Mouse (Mus musculus) embryonic facial prominence, embryonic 11.5 days (tissue): ENCODE data around the gene Atxn1l. TPM values are rescaled to one million over a fixed set of nuclear protein-coding genes. Genes with fewer than 3 reads are reported as not detected.
A peak's percentile ranks its signal among the peaks of the same experiment; 100 is the strongest.

Experiments
- ATAC-seq: fragments of 200-750 bp; cut with Nextera tagmentation; replicated peaks from 2 replicates; pipeline ENCODE4 v1.8.0; 2017; ENCODE audit warnings: low read depth; ENCODE audit not compliant: insufficient number of reproducible peaks, low FRiP score, low TSS enrichment
- DNase-seq: peaks from one replicate; pipeline ENCODE4 v3.0.0-alpha.2; 2015; ENCODE audit warnings: low spot score
- H3K27ac ChIP-seq: fragments of 300-500 bp; sonication (generic); replicated peaks from 2 replicates; pipeline ENCODE4 v1.5.1; 2014; ENCODE audit warnings: mild to moderate bottlenecking, low read depth, low read length, control low read depth
- H3K27me3 ChIP-seq: fragments of 300-500 bp; sonication (generic); 2 replicates; pipeline ENCODE4 v1.6.1; 2014; ENCODE audit warnings: mild to moderate bottlenecking, low read length, moderate library complexity, mixed read lengths; ENCODE audit not compliant: control insufficient read depth, insufficient read depth
- H3K36me3 ChIP-seq: fragments of 300-500 bp; sonication (generic); replicated peaks from 2 replicates; pipeline ENCODE4 v1.6.1; 2014; ENCODE audit warnings: low read depth, mild to moderate bottlenecking, low read length, moderate library complexity, mixed read lengths; ENCODE audit not compliant: control insufficient read depth, insufficient read depth
- H3K4me1 ChIP-seq: fragments of 300-500 bp; sonication (generic); 2 replicates; pipeline ENCODE4 v1.6.1; 2014; ENCODE audit warnings: low read length, mixed read lengths; ENCODE audit not compliant: control insufficient read depth, insufficient read depth
- H3K4me2 ChIP-seq: fragments of 300-500 bp; sonication (generic); 2 replicates; pipeline ENCODE4 v1.6.1; 2014; ENCODE audit warnings: low read depth, mild to moderate bottlenecking, control low read depth, low read length, moderate library complexity
- H3K4me3 ChIP-seq: fragments of 300-500 bp; sonication (generic); 2 replicates; pipeline ENCODE4 v1.5.1; 2014; ENCODE audit warnings: low read depth, low read length, control low read depth
- H3K9ac ChIP-seq: fragments of 300-500 bp; sonication (generic); replicated peaks from 2 replicates; pipeline ENCODE4 v1.6.1; 2014; ENCODE audit warnings: mild to moderate bottlenecking, control low read depth, low read length
- H3K9me3 ChIP-seq: fragments of 300-500 bp; sonication (generic); replicated peaks from 2 replicates; pipeline ENCODE4 v1.6.1; 2016; ENCODE audit warnings: mild to moderate bottlenecking, low read length, inconsistent platforms, mixed read lengths; ENCODE audit not compliant: control insufficient read depth
- WGBS: fragments of 180-500 bp; shearing (Covaris S2); extraction: QIAGEN DNeasy Blood & Tissue Kit; methylation state at CpG from one replicate; pipeline ENCODE4 v1.1.7; 2014; 5-methylcytosine and 5-hydroxymethylcytosine counted together
- polyA plus RNA-seq: library from polyadenylated mRNA; unstranded; fragments of >200 nt; fragmentation: Nextera tagmentation; extraction: Ambion mirVana; gene quantifications from 2 replicates; pipeline ENCODE4 v1.2.1, GENCODE M21; 2014

The Atxn1l gene
- polyA plus RNA-seq, 1 experiment from 2014 or later, result 6.0 TPM

DNA sequence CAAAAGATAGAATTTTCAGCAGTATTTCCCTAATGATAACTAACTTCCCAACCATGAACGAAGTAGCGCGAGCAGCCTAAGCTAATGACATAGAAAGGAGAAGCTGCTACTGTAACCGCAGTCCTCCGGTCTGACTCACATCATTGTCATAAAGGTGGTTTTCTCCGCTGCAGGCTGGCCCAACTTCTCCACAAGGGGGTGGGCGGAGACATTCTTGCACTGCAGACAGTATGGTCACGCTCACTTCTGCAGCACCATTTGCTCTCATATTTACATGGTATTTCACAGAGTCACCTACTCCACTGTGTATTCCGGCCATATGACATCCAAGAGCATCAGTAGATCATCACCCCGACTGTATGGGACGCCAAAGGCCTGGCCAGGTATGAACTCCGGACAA is 13.2 kb upstream of the Atxn1l start:
- ATAC-seq (no peak), DNase-seq (no peak)
- Histone ChIP-seq H3K36me3 (no peaks in the 10 kb centered on the region), H3K4me3 (no peak overlapping the region), H3K27ac (no peak overlapping the region), H3K27me3 (no peaks in the 10 kb centered on the region), H3K4me1 (no peaks in the 10 kb centered on the region), H3K9ac (no peak overlapping the region), H3K4me2 (no peak overlapping the region), H3K9me3 (no peaks in the 10 kb centered on the region)
- 81% methylated on average over 12 of the region's 12 CpGs for WGBS

DNA sequence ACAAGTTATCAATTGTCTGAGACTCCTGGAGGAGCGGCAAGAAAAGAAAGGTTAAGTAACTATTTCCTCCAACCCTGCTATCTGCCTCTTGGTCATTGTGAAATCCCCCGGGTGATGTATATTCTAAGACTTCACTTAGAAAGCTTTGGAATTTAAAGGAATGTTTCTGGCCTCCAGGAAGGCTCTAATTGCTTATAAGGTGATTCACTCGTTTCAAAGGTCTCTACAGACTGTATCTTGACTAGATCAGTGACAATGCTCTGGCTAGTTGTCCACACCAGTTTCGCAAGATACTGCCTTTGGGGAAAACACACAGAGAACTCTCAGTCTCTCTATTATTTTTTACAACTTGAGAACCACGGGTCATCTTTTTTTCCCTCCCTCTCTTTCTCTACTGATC is 12.7 kb upstream of the Atxn1l start:
- Histone ChIP-seq H3K4me3 (no peak overlapping the region), H3K9me3 (no peaks in the 10 kb centered on the region), H3K4me1 (no peaks in the 10 kb centered on the region), H3K4me2 (no peak overlapping the region), H3K36me3 (no peaks in the 10 kb centered on the region), H3K27ac (no peak overlapping the region), H3K27me3 (no peaks in the 10 kb centered on the region), H3K9ac (no peak overlapping the region)
- ATAC-seq (no peak), DNase-seq (no peak)
- WGBS, result 60% methylated on average over 5 of the region's 5 CpGs

DNA sequence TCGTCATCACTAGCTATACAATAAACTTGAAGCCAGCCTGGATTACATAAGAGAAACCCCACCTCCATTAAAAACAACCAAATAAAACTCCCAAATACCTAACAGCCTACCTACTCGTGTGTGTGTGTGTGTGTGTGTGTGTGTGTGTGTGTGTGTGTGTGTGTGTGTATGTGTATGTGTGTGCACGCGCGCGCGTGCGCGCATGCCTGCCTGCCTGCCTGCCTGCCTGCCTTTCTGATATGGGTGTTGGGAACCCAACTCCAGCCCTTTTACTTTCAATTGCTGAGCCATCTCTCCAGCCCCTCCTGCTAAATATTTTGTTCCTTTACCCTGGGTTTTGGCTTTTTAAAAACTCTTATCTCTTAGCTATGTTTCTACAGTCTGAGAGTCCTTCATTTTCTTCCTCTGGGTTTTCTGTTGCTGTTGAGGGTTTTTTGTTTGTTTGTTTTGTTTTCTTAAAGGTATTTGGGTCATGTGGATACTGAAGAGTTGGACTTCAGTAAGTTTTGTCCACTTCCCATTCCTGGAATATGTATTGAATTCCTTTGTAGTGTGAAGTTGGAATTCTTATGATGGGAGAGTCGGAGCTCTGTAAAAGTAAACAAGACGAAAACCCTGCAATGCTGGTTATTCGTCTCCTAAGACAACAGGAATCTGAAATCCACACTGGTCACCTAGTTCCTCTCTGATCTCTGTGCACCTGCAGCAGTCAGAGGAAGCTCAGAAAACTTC is 10.1 kb upstream of the Atxn1l start:
- Histone ChIP-seq H3K4me2 (no peak overlapping the region), H3K9ac (no peak overlapping the region), H3K27me3 (no peaks in the 10 kb centered on the region), H3K4me1 (no peaks in the 10 kb centered on the region), H3K27ac (no peak overlapping the region), H3K9me3 (no peaks in the 10 kb centered on the region), H3K4me3 (no peak overlapping the region), H3K36me3 (no peaks in the 10 kb centered on the region)
- no peak for ATAC-seq
- WGBS, result 86% methylated on average over 12 of the region's 12 CpGs
- DNase-seq, result no peak

DNA sequence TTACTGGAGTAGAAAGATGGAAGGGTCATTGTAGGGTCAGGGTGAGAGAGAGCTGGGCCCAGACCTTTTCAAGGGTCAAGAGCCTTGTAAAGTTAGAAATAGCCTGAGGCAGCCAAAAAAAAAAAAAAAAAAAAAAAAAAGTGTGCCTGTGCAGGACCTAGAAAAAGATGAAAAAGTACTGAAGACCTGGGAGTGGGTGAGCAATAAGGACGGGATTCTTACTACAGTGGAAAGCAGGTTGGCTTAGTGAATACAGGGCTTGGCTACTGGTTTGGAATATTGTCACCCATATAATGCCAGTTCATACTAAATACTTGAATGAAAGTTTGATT is 476 bp upstream of the Atxn1l start:
- no peak; the same call in 1 of the 2 replicates for ATAC-seq
- Histone ChIP-seq H3K9ac (no peak overlapping the region), H3K9me3 (no peaks in the 10 kb centered on the region), H3K4me1 (no peaks in the 10 kb centered on the region), H3K27ac (no peak overlapping the region), H3K4me2 (peak overlapping the region; percentile 24), H3K36me3 (peaks cover 4% of the 10 kb centered on the region), H3K4me3 (no peak overlapping the region; the same call in 1 of the 2 replicates), H3K27me3 (no peaks in the 10 kb centered on the region)
- WGBS, result 80% methylated on average over 1 of the region's 1 CpGs
- DNase-seq, result no peak

DNA sequence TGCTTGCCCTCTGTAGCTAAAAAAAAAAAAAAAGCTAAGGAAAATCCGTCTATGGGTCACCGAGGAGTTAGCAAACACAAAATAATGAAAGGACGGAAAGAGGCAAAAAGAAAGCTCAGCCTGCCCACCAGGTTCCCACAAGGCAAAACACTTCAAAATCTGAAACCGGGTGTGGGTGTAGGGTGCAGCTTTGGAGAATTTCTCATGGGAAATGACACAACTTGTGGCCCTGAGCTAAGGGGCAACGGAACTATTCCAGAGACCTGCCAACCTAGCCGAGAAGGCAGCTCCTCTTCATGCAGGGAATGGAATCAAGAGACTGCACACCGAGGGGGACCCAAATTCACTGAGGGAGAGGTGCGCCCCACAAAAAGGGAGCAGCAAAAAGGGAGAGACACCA is 720 bp downstream of the Atxn1l start:
- no peaks in the 10 kb centered on the region for H3K4me1 ChIP-seq
- ATAC-seq (peak; percentile 21; the same call in 1 of the 2 replicates), DNase-seq (no peak)
- no peaks in the 10 kb centered on the region for H3K27me3 ChIP-seq
- whole genome bisulfite sequencing, result 9% methylated on average over 8 of the region's 8 CpGs
- H3K9me3 ChIP-seq, result no peaks in the 10 kb centered on the region
- peak overlapping the region; percentile 94 for H3K9ac ChIP-seq
- peak overlapping the region; percentile 91 for H3K4me3 ChIP-seq
- H3K36me3 ChIP-seq, result peaks cover 6% of the 10 kb centered on the region
- H3K4me2 ChIP-seq, result peak overlapping the region; percentile 86
- H3K27ac ChIP-seq, result no peak overlapping the region

DNA sequence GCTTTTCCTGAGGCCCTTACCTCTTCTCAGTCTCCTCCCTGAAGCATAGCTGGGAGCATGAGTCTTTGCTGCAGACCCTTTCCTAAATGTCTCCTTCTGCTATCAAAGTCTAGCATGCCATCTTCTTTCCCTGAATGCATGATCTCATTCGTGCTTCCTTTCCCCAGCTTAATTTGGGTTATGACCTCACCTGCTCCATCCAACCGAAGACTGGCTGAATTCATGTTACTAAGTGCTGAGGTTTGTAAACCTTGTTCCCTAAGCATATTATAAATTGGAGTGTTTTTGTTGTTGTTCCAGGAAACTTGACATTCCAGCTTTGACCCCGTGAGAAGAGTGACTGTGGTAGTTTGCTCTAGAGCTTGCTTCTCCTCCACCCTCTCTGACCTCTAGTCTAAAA is 3.5 kb downstream of the Atxn1l start:
- no peaks in the 10 kb centered on the region for H3K9me3 ChIP-seq
- ATAC-seq, result no peak
- peaks cover 6% of the 10 kb centered on the region for H3K36me3 ChIP-seq
- no peaks in the 10 kb centered on the region for H3K27me3 ChIP-seq
- no peak overlapping the region for H3K27ac ChIP-seq
- no peak overlapping the region for H3K4me2 ChIP-seq
- DNase-seq, result no peak
- 91% methylated on average over 3 of the region's 3 CpGs for WGBS
- H3K4me3 ChIP-seq, result no peak overlapping the region
- H3K9ac ChIP-seq, result no peak overlapping the region
- H3K4me1 ChIP-seq, result no peaks in the 10 kb centered on the region

DNA sequence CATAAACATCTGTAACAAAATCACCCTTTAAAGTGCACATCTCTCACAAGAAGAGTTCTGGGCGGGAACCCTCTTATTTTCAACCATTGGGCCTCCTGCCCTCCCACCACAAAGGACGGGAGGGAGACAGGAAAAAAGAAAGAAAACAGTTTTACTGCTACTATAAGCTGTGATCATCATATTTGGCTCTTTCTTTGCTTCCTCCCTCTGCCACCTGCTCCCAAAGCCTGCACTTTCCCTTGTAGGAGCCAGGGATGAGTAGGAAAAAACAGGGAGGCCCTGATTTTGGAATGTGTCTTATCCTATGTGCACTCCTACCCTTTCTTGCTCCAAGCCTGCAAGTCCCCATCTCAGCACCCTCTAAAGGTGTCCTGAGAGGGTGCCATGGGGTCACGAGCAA is 6.5 kb downstream of the Atxn1l start:
- H3K27ac ChIP-seq, result no peak overlapping the region
- 86% methylated on average over 3 of the region's 3 CpGs for WGBS

DNA sequence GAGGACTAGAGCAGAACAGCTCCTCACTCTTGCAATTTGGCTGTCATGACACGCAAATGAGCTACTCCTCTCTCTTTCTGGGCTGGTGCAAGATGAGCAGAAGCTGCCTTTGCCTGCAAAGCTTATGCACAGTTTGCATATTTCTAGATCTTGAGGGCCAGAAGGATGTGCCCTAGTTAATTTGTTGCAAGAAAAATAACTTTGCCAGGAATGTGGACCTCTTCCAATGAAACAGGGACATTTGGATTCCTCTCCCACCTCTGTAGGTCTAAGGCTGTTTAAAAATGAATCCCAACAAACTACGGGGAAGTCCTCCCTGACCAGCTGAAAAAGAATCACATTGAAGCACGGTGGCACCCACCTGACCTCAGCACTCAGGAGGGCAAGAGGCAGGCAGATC is 12.4 kb downstream of the Atxn1l start:
- Histone ChIP-seq H3K4me1 (no peaks in the 10 kb centered on the region), H3K9ac (no peak overlapping the region), H3K36me3 (peaks cover 36% of the 10 kb centered on the region), H3K4me2 (no peak overlapping the region), H3K27me3 (no peaks in the 10 kb centered on the region), H3K9me3 (no peaks in the 10 kb centered on the region), H3K27ac (no peak overlapping the region), H3K4me3 (no peak overlapping the region)
- 89% methylated on average over 3 of the region's 3 CpGs for WGBS
- ATAC-seq, result no peak
- DNase-seq, result no peak

More for the DNA sequence above, 6.5 kb downstream of the Atxn1l start:
- H3K9me3 ChIP-seq, result no peaks in the 10 kb centered on the region
- ATAC-seq, result no peak
- peaks cover 8% of the 10 kb centered on the region for H3K36me3 ChIP-seq
- no peak overlapping the region for H3K4me3 ChIP-seq
- H3K9ac ChIP-seq, result no peak overlapping the region
- DNase-seq, result no peak
- no peaks in the 10 kb centered on the region for H3K4me1 ChIP-seq
- no peaks in the 10 kb centered on the region for H3K27me3 ChIP-seq
- no peak overlapping the region for H3K4me2 ChIP-seq
